In genomic region chr14:13459333-13459732, GRCm38 (mm10) we compare ENCODE assay signal across 13 mouse cellular contexts.
A peak's percentile ranks its signal among the peaks of the same experiment; 100 is the strongest.
DNase-seq lines count a peak whose midpoint lies in the region; ATAC-seq lines count a peak whose summit lies in the region.
"Had no signal": no experiment of that assay in that cellular context is flagged by ENCODE, and none has a peak within 500 bp of the region (broad histone marks: within the 10 kb centered on the region; RNA-seq: fewer than 3 reads in every experiment).

No protein-coding gene starts in this region.

- whole genome bisulfite sequencing in forebrain, embryonic 14.5 days: 17% methylated on average over 1 of the region's 1 CpGs
- WGBS in forebrain, embryonic 10.5 days: 29% methylated on average over 1 of the region's 1 CpGs

- ATAC-seq in forebrain, embryonic 14.5 days: no peak
- ATAC-seq in inflammation-experienced regulatory T-cells, adult 6 months: no peak
- ATAC-seq: intestine, embryonic 16.5 days had no signal

- DNase-seq in forebrain, embryonic 14.5 days (ENCODE audit: low spot score): peak; percentile 53
- DNase-seq in forebrain, embryonic 10.5 days (ENCODE audit: extremely low spot score, low spot score): no peak
- peak; percentile 6 for DNase-seq in layer of hippocampus, adult 9-11 months
- no peak for DNase-seq in layer of hippocampus, postnatal 25 days (ENCODE audit: extremely low spot score in 1 of 2, low spot score in 1 of 2)
- DNase-seq in ES-CJ7 (ENCODE audit: low read depth, low spot score): peak; percentile 26
- peak; percentile 17 for DNase-seq in embryo, embryonic 11 days
- no peak for DNase-seq in kidney, postnatal 25 days
- DNase-seq: right cerebral cortex, postnatal 25 days had no signal

- H3K4me3 ChIP-seq in forebrain, embryonic 14.5 days (ENCODE audit: low read depth, low read length): no peak overlapping the region
- no peak overlapping the region for H3K4me3 ChIP-seq in forebrain, embryonic 10.5 days
- H3K4me3 ChIP-seq: erythroblast, embryonic 14.5 days; limb, embryonic 13.5 days; midbrain, embryonic 12.5 days had no signal

- H3K27me3 ChIP-seq in forebrain, embryonic 14.5 days (replicated peaks; ENCODE audit: control insufficient read depth, insufficient read depth, low read length): no peaks in the 10 kb centered on the region
- H3K27me3 ChIP-seq in forebrain, embryonic 10.5 days (ENCODE audit: poor library complexity, severe bottlenecking): no peaks in the 10 kb centered on the region
- H3K27me3 ChIP-seq: limb, embryonic 13.5 days; midbrain, embryonic 12.5 days had no signal

- H3K4me2 ChIP-seq in forebrain, embryonic 14.5 days (ENCODE audit: low read length): no peak overlapping the region
- H3K4me2 ChIP-seq: limb, embryonic 13.5 days; midbrain, embryonic 12.5 days had no signal

- no peaks in the 10 kb centered on the region for H3K9me3 ChIP-seq in forebrain, embryonic 14.5 days (replicated peaks; ENCODE audit: control insufficient read depth, low read length)
- no peaks in the 10 kb centered on the region for H3K9me3 ChIP-seq in forebrain, embryonic 10.5 days
- H3K9me3 ChIP-seq: limb, embryonic 13.5 days; midbrain, embryonic 12.5 days had no signal

- H3K36me3 ChIP-seq in forebrain, embryonic 14.5 days (ENCODE audit: control insufficient read depth, insufficient read depth, low read length): no peaks in the 10 kb centered on the region
- H3K36me3 ChIP-seq in forebrain, embryonic 10.5 days (replicated peaks): no peaks in the 10 kb centered on the region
- H3K36me3 ChIP-seq: limb, embryonic 13.5 days; midbrain, embryonic 12.5 days had no signal

- no peak overlapping the region for H3K9ac ChIP-seq in forebrain, embryonic 14.5 days (ENCODE audit: low read length)
- H3K9ac ChIP-seq: limb, embryonic 13.5 days; midbrain, embryonic 12.5 days had no signal

- no peak overlapping the region for H3K27ac ChIP-seq in forebrain, embryonic 14.5 days (ENCODE audit: low read depth, low read length)
- H3K27ac ChIP-seq in forebrain, embryonic 10.5 days: no peak overlapping the region
- H3K27ac ChIP-seq: limb, embryonic 13.5 days; midbrain, embryonic 12.5 days had no signal

- H3K4me1 ChIP-seq in forebrain, embryonic 14.5 days (ENCODE audit: control insufficient read depth, insufficient read depth, low read length): peaks cover 6% of the 10 kb centered on the region
- peaks cover 10% of the 10 kb centered on the region for H3K4me1 ChIP-seq in forebrain, embryonic 10.5 days
- H3K4me1 ChIP-seq: limb, embryonic 13.5 days had no signal

Comparison
In these comparisons a context has a peak if more than half of its experiments do, and no peak if none do; other contexts are left out.
1. DNase-seq: peak in forebrain, embryonic 14.5 days (single experiment), layer of hippocampus, adult 9-11 months (single experiment), ES-CJ7 (single experiment) and embryo, embryonic 11 days (single experiment); none in forebrain, embryonic 10.5 days (single experiment), layer of hippocampus, postnatal 25 days (0 of 2) and kidney, postnatal 25 days (0 of 2).